24 mouse cellular contexts compared by ENCODE assay signal in the genomic region with DNA sequence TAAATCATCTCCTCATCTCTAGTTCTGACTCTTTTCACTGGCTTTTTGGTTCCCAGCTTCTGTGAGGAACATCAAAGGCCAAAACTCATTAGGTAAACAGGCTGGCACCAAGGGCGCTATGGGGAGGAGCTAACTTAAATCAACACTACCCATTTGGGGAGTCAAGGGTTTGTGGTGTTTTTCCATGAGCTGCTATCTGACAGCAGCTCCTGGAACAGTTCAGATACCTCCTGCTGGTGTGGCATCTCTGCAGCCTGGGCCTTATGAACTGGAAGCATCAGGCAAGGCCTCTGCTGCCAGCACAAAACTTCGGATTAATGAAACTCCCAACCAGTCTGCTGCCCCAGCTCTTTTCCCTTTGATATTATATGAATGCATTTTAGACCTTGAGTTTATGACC.
A peak's percentile ranks its signal among the peaks of the same experiment; 100 is the strongest.
DNase-seq lines count a peak whose midpoint lies in the region; ATAC-seq lines count a peak whose summit lies in the region.
"Had no signal": no experiment of that assay in that cellular context is flagged by ENCODE, and none has a peak within 500 bp of the region (broad histone marks: within the 10 kb centered on the region; RNA-seq: fewer than 3 reads in every experiment).

No protein-coding gene starts in this region.

- peak overlapping the region; percentile 67 for H3K27ac ChIP-seq in forebrain, embryonic 16.5 days (ENCODE audit: low read length)
- no peak overlapping the region; the same call in 1 of the 2 replicates for H3K27ac ChIP-seq in forebrain, embryonic 13.5 days
- H3K27ac ChIP-seq: hindbrain, embryonic 12.5 days; intestine, embryonic 15.5 days; macrophage; neural tube, embryonic 15.5 days had no signal

- H3K4me3 ChIP-seq in forebrain, embryonic 16.5 days (replicated peaks; ENCODE audit: low read length): no peak overlapping the region
- H3K4me3 ChIP-seq in forebrain, embryonic 13.5 days: no peak overlapping the region
- H3K4me3 ChIP-seq: heart, embryonic 12.5 days; hindbrain, embryonic 12.5 days; intestine, embryonic 15.5 days; midbrain, embryonic 10.5 days; neural tube, embryonic 15.5 days had no signal

- no peak overlapping the region for H3K4me2 ChIP-seq in forebrain, embryonic 16.5 days (ENCODE audit: low read length)
- no peak overlapping the region for H3K4me2 ChIP-seq in forebrain, embryonic 13.5 days
- H3K4me2 ChIP-seq: heart, embryonic 12.5 days; hindbrain, embryonic 12.5 days; intestine, embryonic 15.5 days; liver, embryonic 11.5 days; neural tube, embryonic 15.5 days had no signal

- intact Hi-C loops in left cerebral cortex, postnatal 4 days (cut with DNase I): no loop called here
- intact Hi-C loops in left cerebral cortex, postnatal 25 days (cut with DNase I): no loop called here

- no peaks in the 10 kb centered on the region for H3K9me3 ChIP-seq in forebrain, embryonic 16.5 days (ENCODE audit: control insufficient read depth, low read length)
- no peaks in the 10 kb centered on the region for H3K9me3 ChIP-seq in forebrain, embryonic 13.5 days (replicated peaks)
- H3K9me3 ChIP-seq: heart, embryonic 12.5 days; hindbrain, embryonic 12.5 days; intestine, embryonic 15.5 days; midbrain, embryonic 10.5 days; neural tube, embryonic 15.5 days had no signal

- 80% methylated on average over 2 of the region's 2 CpGs for WGBS in forebrain, embryonic 16.5 days
- WGBS in forebrain, embryonic 13.5 days: 87% methylated on average over 2 of the region's 2 CpGs

- H3K27me3 ChIP-seq in forebrain, embryonic 16.5 days (replicated peaks; ENCODE audit: control insufficient read depth, insufficient read depth, low read length): no peaks in the 10 kb centered on the region
- H3K27me3 ChIP-seq in forebrain, embryonic 13.5 days: no peaks in the 10 kb centered on the region
- H3K27me3 ChIP-seq: heart, embryonic 12.5 days; hindbrain, embryonic 12.5 days; intestine, embryonic 15.5 days; neural tube, embryonic 15.5 days had no signal

- no peak for DNase-seq in cerebellum, adult 8-10 months
- DNase-seq in kidney, adult 11 months: peak; percentile 14
- no peak for DNase-seq in kidney, postnatal 10 days
- DNase-seq in left cerebral cortex, postnatal 4 days: peak; percentile 31
- no peak for DNase-seq in left cerebral cortex, postnatal 25 days (ENCODE audit: low spot score in 2 of 2)
- DNase-seq: adrenal gland, adult 8-10 months; gastrocnemius, postnatal 10 days; heart, postnatal 10 days; liver, postnatal 0 days; right cerebral cortex, adult 18-20 months; right cerebral cortex, postnatal 4 days; thymus, postnatal 14 days had no signal

- no peaks in the 10 kb centered on the region for H3K36me3 ChIP-seq in forebrain, embryonic 16.5 days (ENCODE audit: control insufficient read depth, insufficient read depth)
- no peaks in the 10 kb centered on the region for H3K36me3 ChIP-seq in forebrain, embryonic 13.5 days (ENCODE audit: poor library complexity, severe bottlenecking)
- H3K36me3 ChIP-seq: heart, embryonic 12.5 days; hindbrain, embryonic 12.5 days; intestine, embryonic 15.5 days; midbrain, embryonic 10.5 days; neural tube, embryonic 15.5 days had no signal

- H3K4me1 ChIP-seq in forebrain, embryonic 16.5 days (replicated peaks; ENCODE audit: control insufficient read depth, insufficient read depth, low read length): no peaks in the 10 kb centered on the region
- H3K4me1 ChIP-seq in forebrain, embryonic 13.5 days: peaks cover 8% of the 10 kb centered on the region; the same call in 1 of the 2 replicates
- H3K4me1 ChIP-seq: hindbrain, embryonic 12.5 days; intestine, embryonic 15.5 days; midbrain, embryonic 10.5 days had no signal

- no peak overlapping the region for H3K9ac ChIP-seq in forebrain, embryonic 16.5 days (replicated peaks; ENCODE audit: low read depth, low read length)
- no peak overlapping the region for H3K9ac ChIP-seq in forebrain, embryonic 13.5 days
- H3K9ac ChIP-seq: heart, embryonic 12.5 days; hindbrain, embryonic 12.5 days; intestine, embryonic 15.5 days; liver, postnatal 0 days; neural tube, embryonic 15.5 days had no signal

- 0 out of 2 replicates have a peak, but pooled peaks have one; percentile 41 for ATAC-seq in cerebellum, adult (ENCODE audit: insufficient number of reproducible peaks, low FRiP score, low TSS enrichment)
- no peak for ATAC-seq in forebrain, embryonic 16.5 days
- ATAC-seq in forebrain, embryonic 13.5 days: no peak
- ATAC-seq: activated CD4-positive, CD25-positive, alpha-beta regulatory T cell, adult 4 months; intestine, embryonic 15.5 days; liver, postnatal 0 days; lung, postnatal 0 days had no signal

Comparison
In these comparisons a context has a peak if more than half of its experiments do, and no peak if none do; other contexts are left out.
1. DNase-seq: peak in kidney, adult 11 months (single experiment) and left cerebral cortex, postnatal 4 days (single experiment); none in cerebellum, adult 8-10 months (single experiment), kidney, postnatal 10 days (single experiment) and left cerebral cortex, postnatal 25 days (0 of 2).